Mouse (Mus musculus): ENCODE results near the gene A830031A19Rik. TPM values are rescaled to one million over a fixed set of nuclear protein-coding genes. Genes with fewer than 3 reads are reported as not detected.

Gene A830031A19Rik
- polyA plus RNA-seq, 1 experiment from 2014 or later = not detected

GRCm38 (mm10) chr11:24014642-24015041, 60.2 kb downstream of the A830031A19Rik start:
- H3K9ac ChIP-seq (ENCODE audit: low read depth, low read length) = no peak overlapping the region
- no peak for ATAC-seq (ENCODE audit: low read depth)
- no peaks in the 10 kb centered on the region for H3K36me3 ChIP-seq (ENCODE audit: control insufficient read depth, insufficient read depth)
- H3K9me3 ChIP-seq (replicated peaks; ENCODE audit: control insufficient read depth, low read length) = no peaks in the 10 kb centered on the region
- no peak overlapping the region for H3K4me2 ChIP-seq (ENCODE audit: low read depth, low read length)
- no peaks in the 10 kb centered on the region for H3K4me1 ChIP-seq (ENCODE audit: control insufficient read depth, low read depth, low read length)
- 59% methylated on average over 5 of the region's 5 CpGs for WGBS (ENCODE audit: insufficient replicate concordance)
- H3K27me3 ChIP-seq (ENCODE audit: control insufficient read depth, insufficient read depth, low read depth, low read length) = no peaks in the 10 kb centered on the region
- H3K27ac ChIP-seq (ENCODE audit: low read length) = no peak overlapping the region
- H3K4me3 ChIP-seq (ENCODE audit: low read depth, low read length) = no peak overlapping the region

GRCm38 (mm10) chr11:24012301-24012700, 62.6 kb downstream of the A830031A19Rik start:
- WGBS (ENCODE audit: insufficient replicate concordance) = 60% methylated on average over 1 of the region's 1 CpGs
- Histone ChIP-seq H3K27me3 (ENCODE audit: control insufficient read depth, insufficient read depth, low read depth, low read length) (no peaks in the 10 kb centered on the region), H3K4me1 (ENCODE audit: control insufficient read depth, low read depth, low read length) (no peaks in the 10 kb centered on the region), H3K4me2 (ENCODE audit: low read depth, low read length) (no peak overlapping the region), H3K9ac (ENCODE audit: low read depth, low read length) (no peak overlapping the region), H3K9me3 (replicated peaks; ENCODE audit: control insufficient read depth, low read length) (no peaks in the 10 kb centered on the region), H3K4me3 (ENCODE audit: low read depth, low read length) (no peak overlapping the region), H3K36me3 (ENCODE audit: control insufficient read depth, insufficient read depth) (no peaks in the 10 kb centered on the region), H3K27ac (ENCODE audit: low read length) (no peak overlapping the region)
- ATAC-seq (ENCODE audit: low read depth) = no peak

- Histone ChIP-seq H3K27ac (ENCODE audit: low read length) (no peak overlapping the region), H3K4me2 (ENCODE audit: low read depth, low read length) (no peak overlapping the region), H3K27me3 (ENCODE audit: control insufficient read depth, insufficient read depth, low read depth, low read length) (no peaks in the 10 kb centered on the region), H3K4me3 (ENCODE audit: low read depth, low read length) (no peak overlapping the region), H3K9ac (ENCODE audit: low read depth, low read length) (no peak overlapping the region), H3K4me1 (ENCODE audit: control insufficient read depth, low read depth, low read length) (no peaks in the 10 kb centered on the region), H3K36me3 (ENCODE audit: control insufficient read depth, insufficient read depth) (no peaks in the 10 kb centered on the region), H3K9me3 (replicated peaks; ENCODE audit: control insufficient read depth, low read length) (no peaks in the 10 kb centered on the region)
- no peak for ATAC-seq (ENCODE audit: low read depth)
- 69% methylated on average over 5 of the region's 5 CpGs for WGBS (ENCODE audit: insufficient replicate concordance)
These were observed 65.9 kb downstream of the A830031A19Rik start for GRCm38 (mm10) chr11:24008976-24009375.

GRCm38 (mm10) chr11:24008244-24008643, 66.6 kb downstream of the A830031A19Rik start:
- no peak overlapping the region for H3K4me3 ChIP-seq (ENCODE audit: low read depth, low read length)
- no peak for ATAC-seq (ENCODE audit: low read depth)
- no peaks in the 10 kb centered on the region for H3K4me1 ChIP-seq (ENCODE audit: control insufficient read depth, low read depth, low read length)
- H3K9ac ChIP-seq (ENCODE audit: low read depth, low read length) = no peak overlapping the region
- no peak overlapping the region for H3K4me2 ChIP-seq (ENCODE audit: low read depth, low read length)
- H3K9me3 ChIP-seq (replicated peaks; ENCODE audit: control insufficient read depth, low read length) = no peaks in the 10 kb centered on the region
- WGBS (ENCODE audit: insufficient replicate concordance) = 20% methylated on average over 5 of the region's 5 CpGs
- no peak overlapping the region for H3K27ac ChIP-seq (ENCODE audit: low read length)
- H3K27me3 ChIP-seq (ENCODE audit: control insufficient read depth, insufficient read depth, low read depth, low read length) = no peaks in the 10 kb centered on the region
- no peaks in the 10 kb centered on the region for H3K36me3 ChIP-seq (ENCODE audit: control insufficient read depth, insufficient read depth)

- no peak overlapping the region for H3K9ac ChIP-seq (ENCODE audit: low read depth, low read length)
- no peak overlapping the region for H3K4me3 ChIP-seq (ENCODE audit: low read depth, low read length)
These were observed 69.3 kb downstream of the A830031A19Rik start for GRCm38 (mm10) chr11:24005445-24006156.

GRCm38 (mm10) chr11:24000675-24001074, 74.2 kb downstream of the A830031A19Rik start:
- H3K4me2 ChIP-seq (ENCODE audit: low read depth, low read length) = no peak overlapping the region
- no peak overlapping the region for H3K27ac ChIP-seq (ENCODE audit: low read length)
- no peaks in the 10 kb centered on the region for H3K4me1 ChIP-seq (ENCODE audit: control insufficient read depth, low read depth, low read length)
- no peak overlapping the region for H3K4me3 ChIP-seq (ENCODE audit: low read depth, low read length)
- no peak for ATAC-seq (ENCODE audit: low read depth)
- no peak overlapping the region for H3K9ac ChIP-seq (ENCODE audit: low read depth, low read length)
- no peaks in the 10 kb centered on the region for H3K27me3 ChIP-seq (ENCODE audit: control insufficient read depth, insufficient read depth, low read depth, low read length)
- WGBS (ENCODE audit: insufficient replicate concordance) = 63% methylated on average over 7 of the region's 7 CpGs
- H3K36me3 ChIP-seq (ENCODE audit: control insufficient read depth, insufficient read depth) = no peaks in the 10 kb centered on the region
- H3K9me3 ChIP-seq (replicated peaks; ENCODE audit: control insufficient read depth, low read length) = no peaks in the 10 kb centered on the region

More at GRCm38 (mm10) chr11:24005445-24006156, 69.3 kb downstream of the A830031A19Rik start:
- WGBS (ENCODE audit: insufficient replicate concordance) = 66% methylated on average over 15 of the region's 15 CpGs
- ATAC-seq (ENCODE audit: low read depth) = no peak
- Histone ChIP-seq H3K36me3 (ENCODE audit: control insufficient read depth, insufficient read depth) (no peaks in the 10 kb centered on the region), H3K9me3 (replicated peaks; ENCODE audit: control insufficient read depth, low read length) (no peaks in the 10 kb centered on the region), H3K4me2 (ENCODE audit: low read depth, low read length) (no peak overlapping the region), H3K27ac (ENCODE audit: low read length) (no peak overlapping the region), H3K4me1 (ENCODE audit: control insufficient read depth, low read depth, low read length) (no peaks in the 10 kb centered on the region), H3K27me3 (ENCODE audit: control insufficient read depth, insufficient read depth, low read depth, low read length) (no peaks in the 10 kb centered on the region)

Small RNAs within 50 kb of the gene (microRNA-seq; reads per million reads assigned to microRNA genes)
- gene Gm44381 = not detected

Other genes with a start within 250 kb of the A830031A19Rik start
- gene Papolg, start 179.8 kb downstream of the A830031A19Rik start, polyA plus RNA-seq (2015; fragmentation: Nextera tagmentation; extraction: Ambion mirVana) = 4.0 and 4.4 TPM in 2 replicates
- 17.7 and 20.9 TPM in 2 replicates for gene Bcl11a, start 3.0 kb upstream of the A830031A19Rik start, polyA plus RNA-seq (2015; fragmentation: Nextera tagmentation; extraction: Ambion mirVana)

Data from liver, embryonic 16.5 days (tissue).